In genomic region chr12:116368857-116369256, GRCm38 (mm10) we compare ENCODE assay signal across 17 mouse cellular contexts. TPM values are rescaled to one million over a fixed set of nuclear protein-coding genes. Genes with fewer than 3 reads are reported as not detected.
DNase-seq lines count a peak whose midpoint lies in the region; TF ChIP-seq lines count a peak whose summit lies in the region.
"Had no signal": no experiment of that assay in that cellular context is flagged by ENCODE, and none has a peak within 500 bp of the region (broad histone marks: within the 10 kb centered on the region; RNA-seq: fewer than 3 reads in every experiment).

No protein-coding gene starts in this region.

- H3K36me3 ChIP-seq in MEL (ENCODE audit: control insufficient read depth in 1 of 2, insufficient read depth in 2 of 2, low read length in 2 of 2): peaks cover 32 to 33% of the 10 kb centered on the region in 2 experiments

- peaks cover 29% of the 10 kb centered on the region in 2 experiments for H3K4me1 ChIP-seq in MEL (ENCODE audit: control insufficient read depth in 1 of 2, insufficient read depth in 2 of 2, low read length in 2 of 2)

- no peaks in the 10 kb centered on the region for H3K27me3 ChIP-seq in MEL (ENCODE audit: control insufficient read depth in 1 of 2, insufficient read depth in 2 of 2, low read length in 2 of 2)
- H3K27me3 ChIP-seq: CH12.LX, Patski had no signal

- H3K9me3 ChIP-seq in MEL (replicated peaks; ENCODE audit: insufficient read depth, low read length): no peaks in the 10 kb centered on the region
- H3K9me3 ChIP-seq: G1E had no signal

- H3K79me2 ChIP-seq in MEL (ENCODE audit: control insufficient read depth, insufficient read depth, low read length, poor library complexity): no peaks in the 10 kb centered on the region

- peak; percentile 54 to 77 for TF ChIP-seq EP300 in MEL (IDR thresholded peaks at IDR 0.05; ENCODE audit: low read depth in 1 of 2, low read length in 2 of 2)

- no peak for TF ChIP-seq RAD21 in MEL (IDR thresholded peaks at IDR 0.05; ENCODE audit: low read depth, low read length)

- H3K4me3 ChIP-seq in MEL (ENCODE audit: control insufficient read depth in 1 of 2, insufficient read depth in 1 of 2, low read depth in 2 of 2, low read length in 2 of 2): no peak overlapping the region

- H3K9ac ChIP-seq in MEL (ENCODE audit: control insufficient read depth, low read depth, low read length, poor library complexity, severe bottlenecking): no peak overlapping the region; the same call in 1 of the 2 replicates

- peak; percentile 64 for DNase-seq in MEL (ENCODE audit: low read depth, low spot score)
- DNase-seq in adrenal gland, postnatal 25 days: no peak
- DNase-seq: adrenal gland, adult 2 months; adrenal gland, adult 8-10 months; adrenal gland, postnatal 10 days; adrenal gland, postnatal 14 days; adrenal gland, postnatal 36 days; B cell, adult 2 months; cerebellum, adult 11 months; cerebellum, adult 11-12 months; cerebellum, adult 18-20 months; cerebellum, adult 2 months; cerebellum, adult 8-10 months; cerebellum, adult 9-10 months had no signal

- TF ChIP-seq CTCF in MEL (IDR thresholded peaks at IDR 0.05 in 2 of 3, conservative IDR thresholded peaks at IDR 0.05 in 1 of 3; ENCODE audit: control insufficient read depth in 1 of 3, insufficient read depth in 1 of 3, low read depth in 2 of 3, low read length in 3 of 3, poor library complexity in 1 of 3, severe bottlenecking in 1 of 3): no peak

- TF ChIP-seq POLR2A in MEL (IDR thresholded peaks at IDR 0.05; ENCODE audit: control insufficient read depth in 1 of 2, insufficient read depth in 1 of 2, low read depth in 1 of 2, low read length in 2 of 2, poor library complexity in 1 of 2): no peak

- peak overlapping the region; percentile 74 for H3K27ac ChIP-seq in MEL (ENCODE audit: control insufficient read depth, low read depth, low read length)

TF ChIP-seq in MEL, 35 proteins besides CTCF, POLR2A, EP300 and RAD21:
- TF ChIP-seq USF2 (IDR thresholded peaks at IDR 0.05; ENCODE audit: borderline replicate concordance in 1 of 2, insufficient read depth in 1 of 2, low read depth in 1 of 2, low read length in 2 of 2) (no peak), ELF1 (IDR thresholded peaks at IDR 0.05; ENCODE audit: low read depth, low read length) (no peak), GABPA (IDR thresholded peaks at IDR 0.05; ENCODE audit: low read depth, low read length) (no peak), SMC3 (IDR thresholded peaks at IDR 0.05; ENCODE audit: low read depth, low read length) (no peak), RCOR1 (IDR thresholded peaks at IDR 0.05; ENCODE audit: low read depth, low read length) (peak; percentile 75; the same call in 1 of the 2 replicates), ZNF384 (IDR thresholded peaks at IDR 0.05; ENCODE audit: low read depth, low read length) (no peak), MYB (IDR thresholded peaks at IDR 0.05; ENCODE audit: low read depth, low read length) (peak; percentile 64; the same call in 1 of the 2 replicates), TAL1 (IDR thresholded peaks at IDR 0.05; ENCODE audit: low read length) (no peak), MEF2A (IDR thresholded peaks at IDR 0.05; ENCODE audit: extremely low read depth, insufficient replicate concordance, low read depth, low read length, poor library complexity, severe bottlenecking) (no peak), ETS1 (IDR thresholded peaks at IDR 0.05; ENCODE audit: low read depth, low read length) (0 out of 2 replicates have a peak, but pooled peaks have one; percentile 8), GATA1 (IDR thresholded peaks at IDR 0.05; ENCODE audit: low read depth, low read length) (peak; percentile 5; the same call in 1 of the 2 replicates)
TF ChIP-seq in MEL: peak in this region for 4.

RNA-seq across cellular contexts. Expression of gene Ncapg2, which starts 36.3 kb away (rescaled TPM):
- total RNA-seq in MEL (2012; rRNA removed): 95.2 and 104 TPM in 2 replicates
- 100 to 1,000 TPM in 1 of 2 experiments, 10 to 100 TPM in 1; 89.3 to 102 TPM for polyA plus RNA-seq in MEL (2012; ENCODE audit: insufficient read depth in 1 of 2, insufficient read length in 2 of 2, low read depth in 1 of 2, low replicate concordance in 2 of 2, missing spikeins in 1 of 2)
- total RNA-seq in adrenal gland, postnatal 25 days (2021): 10.8 and 14.1 TPM in 2 replicates
